Mouse (Mus musculus): ENCODE results near the gene Chad. TPM values are rescaled to one million over a fixed set of nuclear protein-coding genes. Genes with fewer than 3 reads are reported as not detected.
A peak's percentile ranks its signal among the peaks of the same experiment; 100 is the strongest.

The Chad gene
- polyA plus RNA-seq, 1 experiment from 2014 or later = not detected

- Histone ChIP-seq H3K4me3 (ENCODE audit: low read depth, low read length) (no peak overlapping the region), H3K4me2 (ENCODE audit: low read depth, low read length, severe bottlenecking) (no peak overlapping the region), H3K27me3 (ENCODE audit: control insufficient read depth, insufficient read depth, low read length) (no peaks in the 10 kb centered on the region), H3K4me1 (replicated peaks; ENCODE audit: control insufficient read depth, insufficient read depth, low read length) (peaks cover 3% of the 10 kb centered on the region; the same call in 1 of the 2 replicates), H3K27ac (ENCODE audit: low read depth, low read length) (no peak overlapping the region), H3K9ac (ENCODE audit: low read length) (no peak overlapping the region), H3K36me3 (ENCODE audit: control insufficient read depth, insufficient read depth, low read length) (no peaks in the 10 kb centered on the region), H3K9me3 (ENCODE audit: control insufficient read depth, low read length) (no peaks in the 10 kb centered on the region)
- no peak for ATAC-seq (replicated peaks; ENCODE audit: low FRiP score)
- no peak for DNase-seq (ENCODE audit: low spot score)
- 80% methylated on average over 12 of the region's 12 CpGs for WGBS
Observed at GRCm38 (mm10) chr11:94543344-94543743, 21.5 kb upstream of the Chad start.

GRCm38 (mm10) chr11:94543932-94544331 is 20.9 kb upstream of the Chad start:
- Histone ChIP-seq H3K4me1 (replicated peaks; ENCODE audit: control insufficient read depth, insufficient read depth, low read length) (peaks cover 4% of the 10 kb centered on the region; the same call in 1 of the 2 replicates), H3K27ac (ENCODE audit: low read depth, low read length) (no peak overlapping the region), H3K27me3 (ENCODE audit: control insufficient read depth, insufficient read depth, low read length) (no peaks in the 10 kb centered on the region), H3K4me3 (ENCODE audit: low read depth, low read length) (no peak overlapping the region), H3K36me3 (ENCODE audit: control insufficient read depth, insufficient read depth, low read length) (no peaks in the 10 kb centered on the region), H3K9ac (ENCODE audit: low read length) (no peak overlapping the region), H3K4me2 (ENCODE audit: low read depth, low read length, severe bottlenecking) (no peak overlapping the region), H3K9me3 (ENCODE audit: control insufficient read depth, low read length) (no peaks in the 10 kb centered on the region)
- no peak for ATAC-seq (replicated peaks; ENCODE audit: low FRiP score)
- DNase-seq (ENCODE audit: low spot score) = peak; percentile 86
- 37% methylated on average over 9 of the region's 9 CpGs for WGBS

- ATAC-seq (replicated peaks; ENCODE audit: low FRiP score) (no peak), DNase-seq (ENCODE audit: low spot score) (no peak)
- Histone ChIP-seq H3K9ac (ENCODE audit: low read length) (no peak overlapping the region), H3K36me3 (ENCODE audit: control insufficient read depth, insufficient read depth, low read length) (no peaks in the 10 kb centered on the region), H3K4me1 (replicated peaks; ENCODE audit: control insufficient read depth, insufficient read depth, low read length) (peaks cover 4% of the 10 kb centered on the region; the same call in 1 of the 2 replicates), H3K27ac (ENCODE audit: low read depth, low read length) (no peak overlapping the region), H3K4me2 (ENCODE audit: low read depth, low read length, severe bottlenecking) (no peak overlapping the region), H3K9me3 (ENCODE audit: control insufficient read depth, low read length) (no peaks in the 10 kb centered on the region), H3K4me3 (ENCODE audit: low read depth, low read length) (no peak overlapping the region), H3K27me3 (ENCODE audit: control insufficient read depth, insufficient read depth, low read length) (no peaks in the 10 kb centered on the region)
- 60% methylated on average over 18 of the region's 18 CpGs for WGBS
Observed at GRCm38 (mm10) chr11:94544422-94544821, 20.4 kb upstream of the Chad start.

- Histone ChIP-seq H3K4me1 (replicated peaks; ENCODE audit: control insufficient read depth, insufficient read depth, low read length) (peaks cover 4% of the 10 kb centered on the region; the same call in 1 of the 2 replicates), H3K9me3 (ENCODE audit: control insufficient read depth, low read length) (no peaks in the 10 kb centered on the region), H3K4me3 (ENCODE audit: low read depth, low read length) (no peak overlapping the region), H3K4me2 (ENCODE audit: low read depth, low read length, severe bottlenecking) (no peak overlapping the region), H3K27me3 (ENCODE audit: control insufficient read depth, insufficient read depth, low read length) (no peaks in the 10 kb centered on the region), H3K27ac (ENCODE audit: low read depth, low read length) (no peak overlapping the region), H3K9ac (ENCODE audit: low read length) (no peak overlapping the region), H3K36me3 (ENCODE audit: control insufficient read depth, insufficient read depth, low read length) (no peaks in the 10 kb centered on the region)
- ATAC-seq (replicated peaks; ENCODE audit: low FRiP score) (no peak), DNase-seq (ENCODE audit: low spot score) (no peak)
- 95% methylated on average over 5 of the region's 5 CpGs for WGBS
Observed at GRCm38 (mm10) chr11:94546381-94546780, 18.5 kb upstream of the Chad start.

GRCm38 (mm10) chr11:94547271-94547670 is 17.6 kb upstream of the Chad start:
- Histone ChIP-seq H3K9ac (ENCODE audit: low read length) (no peak overlapping the region), H3K27ac (ENCODE audit: low read depth, low read length) (no peak overlapping the region), H3K4me3 (ENCODE audit: low read depth, low read length) (no peak overlapping the region), H3K27me3 (ENCODE audit: control insufficient read depth, insufficient read depth, low read length) (no peaks in the 10 kb centered on the region), H3K9me3 (ENCODE audit: control insufficient read depth, low read length) (no peaks in the 10 kb centered on the region), H3K4me2 (ENCODE audit: low read depth, low read length, severe bottlenecking) (no peak overlapping the region), H3K4me1 (replicated peaks; ENCODE audit: control insufficient read depth, insufficient read depth, low read length) (peaks cover 4% of the 10 kb centered on the region; the same call in 1 of the 2 replicates), H3K36me3 (ENCODE audit: control insufficient read depth, insufficient read depth, low read length) (no peaks in the 10 kb centered on the region)
- ATAC-seq (replicated peaks; ENCODE audit: low FRiP score) = no peak
- no peak for DNase-seq (ENCODE audit: low spot score)
- WGBS = 94% methylated on average over 6 of the region's 6 CpGs

GRCm38 (mm10) chr11:94548041-94548784 is 16.6 kb upstream of the Chad start:
- peaks cover 4% of the 10 kb centered on the region; the same call in 1 of the 2 replicates for H3K4me1 ChIP-seq (replicated peaks; ENCODE audit: control insufficient read depth, insufficient read depth, low read length)
- peak overlapping the region; percentile 77 for H3K9ac ChIP-seq (ENCODE audit: low read length)
- peak overlapping the region; percentile 54 for H3K4me3 ChIP-seq (ENCODE audit: low read depth, low read length)
- ATAC-seq (replicated peaks; ENCODE audit: low FRiP score) (0 out of 2 replicates have a peak, but pooled peaks have one; percentile 28), DNase-seq (ENCODE audit: low spot score) (peak; percentile 67)
- H3K4me2 ChIP-seq (ENCODE audit: low read depth, low read length, severe bottlenecking) = peak overlapping the region; percentile 85
- H3K9me3 ChIP-seq (ENCODE audit: control insufficient read depth, low read length) = no peaks in the 10 kb centered on the region
- H3K27ac ChIP-seq (ENCODE audit: low read depth, low read length) = no peak overlapping the region
- no peaks in the 10 kb centered on the region for H3K36me3 ChIP-seq (ENCODE audit: control insufficient read depth, insufficient read depth, low read length)
- WGBS = 16% methylated on average over 24 of the region's 24 CpGs
- no peaks in the 10 kb centered on the region for H3K27me3 ChIP-seq (ENCODE audit: control insufficient read depth, insufficient read depth, low read length)

GRCm38 (mm10) chr11:94548888-94549690 is 15.8 kb upstream of the Chad start, which contains the start of gene Rsad1:
Rsad1 (minus strand) TSS chr11:94549255.
- no peaks in the 10 kb centered on the region for H3K27me3 ChIP-seq (ENCODE audit: control insufficient read depth, insufficient read depth, low read length)
- no peaks in the 10 kb centered on the region for H3K9me3 ChIP-seq (ENCODE audit: control insufficient read depth, low read length)
- peak within 1 kb of the TSS; percentile 77 for H3K9ac ChIP-seq (ENCODE audit: low read length)
- peak; percentile 85 for ATAC-seq (replicated peaks; ENCODE audit: low FRiP score)
- H3K4me1 ChIP-seq (replicated peaks; ENCODE audit: control insufficient read depth, insufficient read depth, low read length) = peaks cover 4% of the 10 kb centered on the region; the same call in 1 of the 2 replicates
- H3K27ac ChIP-seq (ENCODE audit: low read depth, low read length) = peak within 1 kb of the TSS; percentile 64; the same call in 1 of the 2 replicates
- peak within 1 kb of the TSS; percentile 85 for H3K4me2 ChIP-seq (ENCODE audit: low read depth, low read length, severe bottlenecking)
- peak; percentile 96 for DNase-seq (ENCODE audit: low spot score)
- WGBS = 5% methylated on average over 49 of the region's 49 CpGs
- peak within 1 kb of the TSS; percentile 54 for H3K4me3 ChIP-seq (ENCODE audit: low read depth, low read length)
- H3K36me3 ChIP-seq (ENCODE audit: control insufficient read depth, insufficient read depth, low read length) = no peaks in the 10 kb centered on the region

- no peak for ATAC-seq (replicated peaks; ENCODE audit: low FRiP score)
- H3K4me3 ChIP-seq (ENCODE audit: low read depth, low read length) = no peak overlapping the region
- no peak for DNase-seq (ENCODE audit: low spot score)
- no peaks in the 10 kb centered on the region for H3K27me3 ChIP-seq (ENCODE audit: control insufficient read depth, insufficient read depth, low read length)
- no peaks in the 10 kb centered on the region for H3K36me3 ChIP-seq (ENCODE audit: control insufficient read depth, insufficient read depth, low read length)
- H3K9ac ChIP-seq (ENCODE audit: low read length) = no peak overlapping the region; the same call in 1 of the 2 replicates
- 77% methylated on average over 10 of the region's 10 CpGs for WGBS
- H3K27ac ChIP-seq (ENCODE audit: low read depth, low read length) = no peak overlapping the region
- H3K4me2 ChIP-seq (ENCODE audit: low read depth, low read length, severe bottlenecking) = no peak overlapping the region
- H3K9me3 ChIP-seq (ENCODE audit: control insufficient read depth, low read length) = no peaks in the 10 kb centered on the region
- peaks cover 4% of the 10 kb centered on the region; the same call in 1 of the 2 replicates for H3K4me1 ChIP-seq (replicated peaks; ENCODE audit: control insufficient read depth, insufficient read depth, low read length)
Observed at GRCm38 (mm10) chr11:94549691-94550441, 15.0 kb upstream of the Chad start.

All from forebrain, embryonic 11.5 days (tissue).